Comparison of ENCODE assay signal across 8 mouse cellular contexts in genomic region chr6:128845319-128845979, GRCm38 (mm10). TPM values are rescaled to one million over a fixed set of nuclear protein-coding genes. Genes with fewer than 3 reads are reported as not detected.
A peak's percentile ranks its signal among the peaks of the same experiment; 100 is the strongest.
DNase-seq lines count a peak whose midpoint lies in the region; ATAC-seq lines count a peak whose summit lies in the region.

No protein-coding gene starts in this region.

- ATAC-seq in frontal cortex, adult (ENCODE audit: low TSS enrichment), result peak; percentile 24
- peak; percentile 10; the same call in 1 of the 2 replicates for ATAC-seq in hindbrain, embryonic 11.5 days (ENCODE audit: low FRiP score)

- no peaks in the 10 kb centered on the region for H3K9me3 ChIP-seq in hindbrain, embryonic 11.5 days (ENCODE audit: control insufficient read depth, low read length)

- H3K27me3 ChIP-seq in hindbrain, embryonic 11.5 days (ENCODE audit: control insufficient read depth, insufficient read depth, low read length), result no peaks in the 10 kb centered on the region

- WGBS in hindbrain, embryonic 11.5 days, result 30% methylated on average over 7 of the region's 7 CpGs

- H3K4me3 ChIP-seq in hindbrain, embryonic 11.5 days (ENCODE audit: low read depth, low read length), result no peak overlapping the region

- no peaks in the 10 kb centered on the region for H3K4me1 ChIP-seq in hindbrain, embryonic 11.5 days (replicated peaks; ENCODE audit: control insufficient read depth, insufficient read depth, low read length)

- H3K36me3 ChIP-seq in hindbrain, embryonic 11.5 days (ENCODE audit: control insufficient read depth, insufficient read depth, low read length), result no peaks in the 10 kb centered on the region

- DNase-seq in Muller cell, postnatal 12 days (ENCODE audit: inconsistent ontology term), result peak; percentile 70
- DNase-seq in c-Kit-positive CD71-positive TER-119-positive erythroid progenitor cells, embryonic 14.5 days (ENCODE audit: low spot score), result peak; percentile 87
- DNase-seq in hindbrain, embryonic 11.5 days (ENCODE audit: low spot score), result peak; percentile 96
- peak; percentile 59 to 83 for DNase-seq in layer of hippocampus, postnatal 25 days (ENCODE audit: extremely low spot score in 1 of 2, low spot score in 1 of 2)
- peak; percentile 94 for DNase-seq in lung, postnatal 25 days (ENCODE audit: low spot score)
- DNase-seq in retina, postnatal 1 day, result peak; percentile 96
- DNase-seq in urinary bladder, postnatal 4 days (ENCODE audit: low spot score in 2 of 2), result peak; percentile 78 to 89

- no peak overlapping the region for H3K9ac ChIP-seq in hindbrain, embryonic 11.5 days (ENCODE audit: low read depth, low read length)

- H3K27ac ChIP-seq in hindbrain, embryonic 11.5 days (ENCODE audit: low read depth, low read length), result no peak overlapping the region

- H3K4me2 ChIP-seq in hindbrain, embryonic 11.5 days (replicated peaks; ENCODE audit: low read depth, low read length), result no peak overlapping the region

RNA-seq across cellular contexts. Expression of gene Klrb1b, which starts 19.3 kb away (rescaled TPM):
- not detected in 2 replicates for polyA plus RNA-seq in hindbrain, embryonic 11.5 days (2014; fragmentation: Nextera tagmentation; extraction: Ambion mirVana)
- total RNA-seq in layer of hippocampus, postnatal 25 days (2021), result not detected

RNA-seq across cellular contexts. Expression of gene Gm44511, which starts 19.3 kb away (rescaled TPM):
- not detected in 2 replicates for polyA plus RNA-seq in hindbrain, embryonic 11.5 days (2014; fragmentation: Nextera tagmentation; extraction: Ambion mirVana)
- total RNA-seq in layer of hippocampus, postnatal 25 days (2021), result not detected

RNA-seq across cellular contexts. Expression of gene Clec2i, which starts 41.9 kb away (rescaled TPM):
- polyA plus RNA-seq in hindbrain, embryonic 11.5 days (2014; fragmentation: Nextera tagmentation; extraction: Ambion mirVana), result 0.08 TPM in 1 of 2 replicates, not detected in the other
- total RNA-seq in layer of hippocampus, postnatal 25 days (2021), result not detected

RNA-seq across cellular contexts. Expression of gene BC035044, which starts 45.5 kb away (rescaled TPM):
- polyA plus RNA-seq in hindbrain, embryonic 11.5 days (2014; fragmentation: Nextera tagmentation; extraction: Ambion mirVana), result 0.77 and 0.80 TPM in 2 replicates
- 1 to 10 TPM; 1.5 to 2.3 TPM for total RNA-seq in layer of hippocampus, postnatal 25 days (2021)

RNA-seq across cellular contexts. Expression of gene Klrb1c, which starts 56.4 kb away (rescaled TPM):
- polyA plus RNA-seq in hindbrain, embryonic 11.5 days (2014; fragmentation: Nextera tagmentation; extraction: Ambion mirVana), result 0.06 TPM in 1 of 2 replicates, not detected in the other
- not detected for total RNA-seq in layer of hippocampus, postnatal 25 days (2021)
